Mouse (Mus musculus) heart, embryonic 14.5 days (tissue): Measurements from ENCODE around the gene Pnpla5. TPM values are rescaled to one million over a fixed set of nuclear protein-coding genes. Genes with fewer than 3 reads are reported as not detected.
"Not testable (repeated sequence)": the region's sequence is repeated elsewhere in the genome, so short reads cannot be mapped to it uniquely, and the experiment has no call there.

Experiments used
- ATAC-seq: fragments of 200-750 bp; cut with Nextera tagmentation; 2 replicates; pipeline ENCODE4 v1.8.0; 2017; ENCODE audit warnings: low read depth, moderate TSS enrichment; ENCODE audit not compliant: insufficient number of reproducible peaks, insufficient read depth, low FRiP score
- H3K27ac ChIP-seq, 2 experiments: fragments of 200-500 bp in 1 of 2; fragments of 300-500 bp in 1 of 2; sonication (generic) in 1 of 2; replicated peaks in 1 of 2; 2 replicates each; pipeline ENCODE4 v1.5.1; 2012 to 2014; ENCODE audit warnings: low read depth in 2 of 2, low read length in 2 of 2, control low read depth in 1 of 2, mild to moderate bottlenecking in 1 of 2, mixed read lengths in 1 of 2; ENCODE audit not compliant: control insufficient read depth in 1 of 2, insufficient read depth in 1 of 2
- H3K27me3 ChIP-seq: fragments of 300-500 bp; sonication (generic); 2 replicates; pipeline ENCODE4 v1.6.1; 2014; ENCODE audit warnings: mild to moderate bottlenecking, low read length, control low read depth; ENCODE audit not compliant: control insufficient read depth, insufficient read depth
- H3K36me3 ChIP-seq: fragments of 300-500 bp; sonication (generic); 2 replicates; pipeline ENCODE4 v1.6.1; 2014; ENCODE audit warnings: mild to moderate bottlenecking, control low read depth, low read length, mixed read lengths; ENCODE audit not compliant: control insufficient read depth, insufficient read depth
- H3K4me1 ChIP-seq, 2 experiments: fragments of 200-500 bp in 1 of 2; fragments of 300-500 bp in 1 of 2; sonication (generic) in 1 of 2; 2 replicates each; pipeline ENCODE4 v1.6.1; 2012 to 2014; ENCODE audit warnings: low read length in 2 of 2, control low read depth in 1 of 2, mixed read lengths in 1 of 2; ENCODE audit not compliant: control insufficient read depth in 2 of 2, insufficient read depth in 2 of 2
- H3K4me2 ChIP-seq: fragments of 300-500 bp; sonication (generic); 2 replicates; pipeline ENCODE4 v1.6.1; 2014; ENCODE audit warnings: mild to moderate bottlenecking, low read length
- H3K4me3 ChIP-seq, 2 experiments: fragments of 200-500 bp in 1 of 2; fragments of 300-500 bp in 1 of 2; sonication (generic) in 1 of 2; 2 replicates each; pipeline ENCODE4 v1.5.1; 2012 to 2014; ENCODE audit warnings: low read length in 2 of 2, mild to moderate bottlenecking in 2 of 2, control low read depth in 1 of 2, low read depth in 1 of 2, moderate library complexity in 1 of 2; ENCODE audit not compliant: control insufficient read depth in 1 of 2, insufficient read depth in 1 of 2
- H3K9ac ChIP-seq: fragments of 300-500 bp; sonication (generic); 2 replicates; pipeline ENCODE4 v1.6.1; 2014; ENCODE audit warnings: mild to moderate bottlenecking, low read length
- H3K9me3 ChIP-seq: fragments of 300-500 bp; sonication (generic); 2 replicates; pipeline ENCODE4 v1.6.1; 2016; ENCODE audit warnings: low read length, control low read depth; ENCODE audit not compliant: control insufficient read depth
- WGBS: fragments of 180-500 bp; shearing (Covaris S2); extraction: QIAGEN DNeasy Blood & Tissue Kit; methylation state at CpG from one replicate; pipeline ENCODE4 v1.1.7; 2014; 5-methylcytosine and 5-hydroxymethylcytosine counted together
- polyA plus RNA-seq: library from polyadenylated mRNA; unstranded; fragments of >200 nt; fragmentation: Nextera tagmentation; extraction: Ambion mirVana; gene quantifications from 2 replicates; pipeline ENCODE4 v1.2.1, GENCODE M21; 2014

Gene Pnpla5
- polyA plus RNA-seq, 1 experiment from 2014 or later, result not detected

DNA sequence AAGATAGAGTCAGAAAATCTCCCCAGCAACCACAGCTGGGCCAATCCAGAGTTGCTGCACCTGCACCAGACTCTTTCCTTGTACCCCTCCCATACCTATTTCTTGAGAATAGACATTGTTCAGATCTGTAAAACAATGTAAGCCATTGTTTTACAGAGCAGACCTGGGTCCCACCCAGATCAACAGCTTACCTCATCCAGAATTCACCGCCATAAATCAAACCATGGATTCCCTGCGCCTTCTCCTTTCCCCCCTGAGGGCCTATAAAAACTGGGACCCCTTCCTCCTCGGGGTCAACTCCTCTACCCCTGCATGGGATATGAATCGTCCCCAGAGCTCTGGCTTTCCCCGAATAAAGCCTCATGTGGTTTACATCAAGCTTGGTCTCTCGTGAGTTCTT, 34.6 kb upstream of the Pnpla5 start:
- not testable (repeated sequence) for H3K9ac ChIP-seq, H3K4me1 ChIP-seq, H3K27ac ChIP-seq, H3K4me2 ChIP-seq, H3K36me3 ChIP-seq, H3K9me3 ChIP-seq, H3K27me3 ChIP-seq, ATAC-seq, H3K4me3 ChIP-seq
- WGBS, result 78% methylated on average over 6 of the region's 6 CpGs

GRCm38 (mm10) chr15:84156158-84156557, 33.2 kb upstream of the Pnpla5 start:
- Histone ChIP-seq H3K27me3 (no peaks in the 10 kb centered on the region), H3K4me1 (no peaks in the 10 kb centered on the region), H3K9me3 (no peaks in the 10 kb centered on the region), H3K4me2 (no peak overlapping the region), H3K9ac (no peak overlapping the region), H3K27ac (no peak overlapping the region), H3K4me3 (no peak overlapping the region), H3K36me3 (no peaks in the 10 kb centered on the region)
- no peak for ATAC-seq
- 80% methylated on average over 2 of the region's 2 CpGs for WGBS

GRCm38 (mm10) chr15:84140929-84141328, 18.0 kb upstream of the Pnpla5 start:
- 58% methylated on average over 5 of the region's 5 CpGs for WGBS
- Histone ChIP-seq H3K27me3 (no peaks in the 10 kb centered on the region), H3K4me1 (no peaks in the 10 kb centered on the region; a peak in 1 of 4 replicates), H3K4me2 (no peak overlapping the region), H3K9me3 (no peaks in the 10 kb centered on the region), H3K27ac (no peak overlapping the region), H3K36me3 (no peaks in the 10 kb centered on the region), H3K9ac (no peak overlapping the region), H3K4me3 (no peak overlapping the region)
- ATAC-seq, result no peak

- H3K9me3 ChIP-seq, result no peaks in the 10 kb centered on the region
- no peaks in the 10 kb centered on the region for H3K36me3 ChIP-seq
- H3K27me3 ChIP-seq, result no peaks in the 10 kb centered on the region
- H3K9ac ChIP-seq, result no peak overlapping the region
- no peak overlapping the region for H3K4me2 ChIP-seq
- 60% methylated on average over 3 of the region's 3 CpGs for WGBS
- no peak overlapping the region for H3K27ac ChIP-seq
- H3K4me1 ChIP-seq, result no peaks in the 10 kb centered on the region; a peak in 1 of 4 replicates
- no peak overlapping the region for H3K4me3 ChIP-seq
- ATAC-seq, result no peak
These were observed 17.1 kb upstream of the Pnpla5 start for GRCm38 (mm10) chr15:84140109-84140508.

DNA sequence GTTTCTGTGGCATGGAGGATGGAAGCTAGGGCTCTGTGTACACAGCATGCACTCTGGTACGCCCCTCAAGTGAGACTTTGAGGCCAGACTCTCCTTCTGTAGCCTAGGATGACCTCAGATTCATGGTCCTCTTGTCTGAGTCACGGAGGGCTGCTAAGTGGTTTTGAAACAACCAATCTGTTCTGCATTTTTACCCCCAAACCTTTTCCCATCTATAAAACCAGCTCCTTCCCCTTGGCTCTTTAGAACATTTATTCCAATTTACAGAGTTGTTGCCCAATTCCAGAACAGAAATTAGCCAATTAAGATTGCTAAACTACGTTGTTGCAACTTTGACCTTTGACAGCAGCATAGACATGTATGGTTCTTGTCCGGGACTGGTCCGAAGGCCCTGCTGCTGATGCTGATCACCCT, 16.6 kb upstream of the Pnpla5 start:
- no peak for ATAC-seq
- H3K4me2 ChIP-seq, result no peak overlapping the region

GRCm38 (mm10) chr15:84136473-84137415, 13.8 kb upstream of the Pnpla5 start:
- Histone ChIP-seq H3K9ac (no peak overlapping the region), H3K4me3 (no peak overlapping the region), H3K27ac (no peak overlapping the region), H3K9me3 (no peaks in the 10 kb centered on the region), H3K36me3 (no peaks in the 10 kb centered on the region), H3K27me3 (no peaks in the 10 kb centered on the region), H3K4me2 (no peak overlapping the region), H3K4me1 (peaks cover 0 to under 1% of the 10 kb centered on the region in 2 experiments; a peak in 2 of 4 replicates)
- no peak for ATAC-seq
- 33% methylated on average over 12 of the region's 12 CpGs for WGBS

More for the DNA sequence above, 16.6 kb upstream of the Pnpla5 start:
- no peaks in the 10 kb centered on the region for H3K27me3 ChIP-seq
- H3K9me3 ChIP-seq, result no peaks in the 10 kb centered on the region
- 73% methylated on average over 5 of the region's 5 CpGs for WGBS
- no peaks in the 10 kb centered on the region; a peak in 1 of 4 replicates for H3K4me1 ChIP-seq
- H3K9ac ChIP-seq, result no peak overlapping the region
- no peak overlapping the region for H3K4me3 ChIP-seq
- no peak overlapping the region for H3K27ac ChIP-seq
- no peaks in the 10 kb centered on the region for H3K36me3 ChIP-seq

- Histone ChIP-seq H3K4me3 (no peak overlapping the region), H3K27me3 (no peaks in the 10 kb centered on the region), H3K36me3 (no peaks in the 10 kb centered on the region), H3K4me2 (no peak overlapping the region), H3K4me1 (peaks cover 3 to 5% of the 10 kb centered on the region in 2 experiments; a peak in 3 of 4 replicates), H3K27ac (no peak overlapping the region), H3K9ac (no peak overlapping the region), H3K9me3 (no peaks in the 10 kb centered on the region)
- WGBS, result 86% methylated on average over 5 of the region's 5 CpGs
- ATAC-seq, result no peak
These were observed 12.5 kb upstream of the Pnpla5 start for GRCm38 (mm10) chr15:84135472-84135871.
